Mouse (Mus musculus) mesoderm, embryonic 11.5 days (tissue): ENCODE results near the gene Gm15557.
A peak's percentile ranks its signal among the peaks of the same experiment; 100 is the strongest.

Experiments used
- DNase-seq: peaks from one replicate; pipeline ENCODE4 v3.0.0-alpha.2; 2012; ENCODE audit warnings: low read depth, low spot score

The Gm15557 gene

GRCm38 (mm10) chr2:155949362-155949761 lies 8.8 kb downstream of the Gm15557 start:
- DNase-seq: peak; percentile 69

GRCm38 (mm10) chr2:155952006-155952405 lies 11.5 kb downstream of the Gm15557 start:
- DNase-seq: peak; percentile 69

- DNase-seq: peak; percentile 90
These were observed 15.9 kb downstream of the Gm15557 start, which contains the start of gene Cep250 for GRCm38 (mm10) chr2:155956134-155957059. Gene Cep250 (plus strand): TSS chr2:155956458.

GRCm38 (mm10) chr2:155959981-155960380 lies 19.5 kb downstream of the Gm15557 start:
- DNase-seq: no peak

GRCm38 (mm10) chr2:155961862-155962261 lies 21.3 kb downstream of the Gm15557 start:
- no peak for DNase-seq

- no peak for DNase-seq
These were observed 22.5 kb downstream of the Gm15557 start for GRCm38 (mm10) chr2:155962991-155963390.

- no peak for DNase-seq
These were observed 32.8 kb downstream of the Gm15557 start for GRCm38 (mm10) chr2:155973348-155973747.

- no peak for DNase-seq
These were observed 33.7 kb downstream of the Gm15557 start for GRCm38 (mm10) chr2:155974087-155974731.

- DNase-seq: peak; percentile 7
These were observed 38.9 kb downstream of the Gm15557 start for GRCm38 (mm10) chr2:155979328-155979991.

- DNase-seq: no peak
These were observed 45.2 kb downstream of the Gm15557 start for GRCm38 (mm10) chr2:155985776-155986175.

GRCm38 (mm10) chr2:155987131-155987530 lies 46.6 kb downstream of the Gm15557 start:
- no peak for DNase-seq

GRCm38 (mm10) chr2:155989085-155989484 lies 48.6 kb downstream of the Gm15557 start:
- no peak for DNase-seq

- DNase-seq: no peak
These were observed 50.6 kb downstream of the Gm15557 start for GRCm38 (mm10) chr2:155991151-155991550.

GRCm38 (mm10) chr2:155991863-155992321 lies 51.4 kb downstream of the Gm15557 start:
- no peak for DNase-seq
